ENCODE assay signal across 8 mouse cellular contexts in the genomic region with DNA sequence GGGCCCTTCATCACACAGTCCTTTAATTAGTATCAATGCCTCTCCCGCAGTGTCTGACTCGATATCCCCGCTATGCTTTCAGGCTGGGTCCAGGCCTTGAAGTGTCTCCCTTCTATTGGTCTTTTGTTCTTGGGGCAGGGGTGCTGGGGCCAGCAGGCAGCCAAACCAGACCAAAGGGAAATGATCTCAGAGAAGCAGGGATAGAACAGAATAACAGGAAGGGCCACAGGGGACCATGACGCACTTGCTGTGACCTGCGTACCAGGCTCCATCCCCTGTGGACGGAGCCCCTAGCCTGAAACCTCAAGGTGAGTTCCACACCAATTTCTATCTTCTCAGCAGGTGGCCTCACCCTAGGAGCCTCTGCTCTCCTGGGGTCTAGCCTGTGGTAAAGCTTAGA. TPM values are rescaled to one million over a fixed set of nuclear protein-coding genes. Genes with fewer than 3 reads are reported as not detected.
DNase-seq lines count a peak whose midpoint lies in the region; ATAC-seq lines count a peak whose summit lies in the region.

No protein-coding gene starts in this region.

- no peak for DNase-seq in forebrain, embryonic 11.5 days (ENCODE audit: low spot score)
- DNase-seq in kidney, adult 9 months: no peak
- no peak for DNase-seq in liver, embryonic 13.5 days
- no peak for DNase-seq in testis, postnatal 14 days (ENCODE audit: low spot score)

- H3K4me2 ChIP-seq in forebrain, embryonic 12.5 days: no peak overlapping the region
- no peak overlapping the region for H3K4me2 ChIP-seq in forebrain, embryonic 11.5 days (ENCODE audit: low read depth, low read length, severe bottlenecking)
- no peak overlapping the region for H3K4me2 ChIP-seq in kidney, embryonic 16.5 days (replicated peaks; ENCODE audit: low read depth, low read length)
- H3K4me2 ChIP-seq in liver, embryonic 13.5 days: no peak overlapping the region

- H3K36me3 ChIP-seq in forebrain, embryonic 12.5 days (replicated peaks): peaks cover 80% of the 10 kb centered on the region
- peaks cover 31% of the 10 kb centered on the region for H3K36me3 ChIP-seq in forebrain, embryonic 11.5 days (ENCODE audit: control insufficient read depth, insufficient read depth, low read length)
- peaks cover 66% of the 10 kb centered on the region for H3K36me3 ChIP-seq in kidney, embryonic 16.5 days (ENCODE audit: insufficient read depth, low read length)
- H3K36me3 ChIP-seq in liver, embryonic 13.5 days: peaks cover 82% of the 10 kb centered on the region

- H3K9ac ChIP-seq in forebrain, embryonic 12.5 days: no peak overlapping the region
- H3K9ac ChIP-seq in forebrain, embryonic 11.5 days (ENCODE audit: low read length): no peak overlapping the region
- H3K9ac ChIP-seq in kidney, embryonic 16.5 days (replicated peaks; ENCODE audit: low read length): no peak overlapping the region; the same call in 1 of the 2 replicates
- no peak overlapping the region for H3K9ac ChIP-seq in liver, embryonic 13.5 days

- H3K27me3 ChIP-seq in forebrain, embryonic 12.5 days: no peaks in the 10 kb centered on the region
- H3K27me3 ChIP-seq in forebrain, embryonic 11.5 days (ENCODE audit: control insufficient read depth, insufficient read depth, low read length): no peaks in the 10 kb centered on the region
- no peaks in the 10 kb centered on the region for H3K27me3 ChIP-seq in kidney, embryonic 16.5 days (ENCODE audit: insufficient read depth, low read length)
- H3K27me3 ChIP-seq in liver, embryonic 13.5 days: no peaks in the 10 kb centered on the region

- no peak overlapping the region for H3K4me3 ChIP-seq in forebrain, embryonic 12.5 days (replicated peaks)
- H3K4me3 ChIP-seq in forebrain, embryonic 11.5 days (ENCODE audit: low read depth, low read length): no peak overlapping the region
- H3K4me3 ChIP-seq in kidney, embryonic 16.5 days (ENCODE audit: low read length): no peak overlapping the region
- H3K4me3 ChIP-seq in brown adipose tissue, adult 24 weeks (ENCODE audit: insufficient read depth, low read depth, low read length): no peak overlapping the region
- H3K4me3 ChIP-seq in liver, embryonic 13.5 days (replicated peaks): no peak overlapping the region

- no peak for ATAC-seq in forebrain, embryonic 12.5 days (ENCODE audit: low FRiP score)
- ATAC-seq in forebrain, embryonic 11.5 days (replicated peaks; ENCODE audit: low FRiP score): no peak
- ATAC-seq in kidney, embryonic 16.5 days (ENCODE audit: low FRiP score, low TSS enrichment): no peak
- no peak for ATAC-seq in liver, embryonic 13.5 days (ENCODE audit: low read depth)
- ATAC-seq in cerebellum, adult (ENCODE audit: insufficient number of reproducible peaks, low FRiP score, low TSS enrichment): no peak

- H3K27ac ChIP-seq in forebrain, embryonic 12.5 days: 0 out of 2 replicates have a peak overlapping the region, but pooled peaks have one; percentile 62
- H3K27ac ChIP-seq in forebrain, embryonic 11.5 days (ENCODE audit: low read depth, low read length): no peak overlapping the region
- peak overlapping the region; percentile 71 for H3K27ac ChIP-seq in kidney, embryonic 16.5 days (ENCODE audit: low read length)
- H3K27ac ChIP-seq in brown adipose tissue, adult 24 weeks (replicated peaks; ENCODE audit: low read depth, low read length): peak overlapping the region; percentile 63
- peak overlapping the region; percentile 78 for H3K27ac ChIP-seq in liver, embryonic 13.5 days

- no peaks in the 10 kb centered on the region for H3K9me3 ChIP-seq in forebrain, embryonic 12.5 days
- no peaks in the 10 kb centered on the region for H3K9me3 ChIP-seq in forebrain, embryonic 11.5 days (ENCODE audit: control insufficient read depth, low read length)
- H3K9me3 ChIP-seq in kidney, embryonic 16.5 days (ENCODE audit: low read length): no peaks in the 10 kb centered on the region
- H3K9me3 ChIP-seq in liver, embryonic 13.5 days (replicated peaks): no peaks in the 10 kb centered on the region

- peaks cover 34% of the 10 kb centered on the region for H3K4me1 ChIP-seq in forebrain, embryonic 12.5 days
- H3K4me1 ChIP-seq in forebrain, embryonic 11.5 days (replicated peaks; ENCODE audit: control insufficient read depth, insufficient read depth, low read length): peaks cover 7% of the 10 kb centered on the region; the same call in 1 of the 2 replicates
- peaks cover 25% of the 10 kb centered on the region for H3K4me1 ChIP-seq in kidney, embryonic 16.5 days (ENCODE audit: insufficient read depth, low read length)
- peaks cover 26% of the 10 kb centered on the region for H3K4me1 ChIP-seq in brown adipose tissue, adult 24 weeks (ENCODE audit: control insufficient read depth, insufficient read depth, insufficient read length, low read length)
- H3K4me1 ChIP-seq in liver, embryonic 13.5 days (replicated peaks): peaks cover 37% of the 10 kb centered on the region

- WGBS in forebrain, embryonic 12.5 days: 96% methylated on average over 6 of the region's 6 CpGs
- WGBS in forebrain, embryonic 11.5 days: 91% methylated on average over 6 of the region's 6 CpGs
- 86% methylated on average over 6 of the region's 6 CpGs for WGBS in kidney, embryonic 16.5 days
- WGBS in liver, embryonic 13.5 days (ENCODE audit: insufficient replicate concordance): 87% methylated on average over 6 of the region's 6 CpGs

RNA-seq across cellular contexts. Expression of gene Sema3b, which starts 9.1 kb away (rescaled TPM):
- polyA plus RNA-seq in forebrain, embryonic 12.5 days (2016; fragmentation: Nextera tagmentation; extraction: Ambion mirVana): 1.7 and 2.6 TPM in 2 replicates
- polyA plus RNA-seq in forebrain, embryonic 11.5 days (2014; fragmentation: Nextera tagmentation; extraction: Ambion mirVana): 1.7 TPM in 2 replicates
- polyA plus RNA-seq in kidney, embryonic 16.5 days (2015; fragmentation: Nextera tagmentation; extraction: Ambion mirVana): 31.3 TPM in 2 replicates
- polyA plus RNA-seq in brown adipose tissue, adult 24 weeks (2012; ENCODE audit: insufficient read depth, insufficient read length, missing spikeins): 3.3 and 3.8 TPM in 2 replicates
- 0.22 and 0.34 TPM in 2 replicates for polyA plus RNA-seq in liver, embryonic 13.5 days (2015; fragmentation: Nextera tagmentation; extraction: Ambion mirVana)

RNA-seq across cellular contexts. Expression of gene Gnai2, which starts 17.1 kb away (rescaled TPM):
- polyA plus RNA-seq in forebrain, embryonic 12.5 days (2016; fragmentation: Nextera tagmentation; extraction: Ambion mirVana): 570 and 587 TPM in 2 replicates
- 527 and 580 TPM in 2 replicates for polyA plus RNA-seq in forebrain, embryonic 11.5 days (2014; fragmentation: Nextera tagmentation; extraction: Ambion mirVana)
- 447 and 455 TPM in 2 replicates for polyA plus RNA-seq in kidney, embryonic 16.5 days (2015; fragmentation: Nextera tagmentation; extraction: Ambion mirVana)
- 87.2 and 112 TPM in 2 replicates for polyA plus RNA-seq in brown adipose tissue, adult 24 weeks (2012; ENCODE audit: insufficient read depth, insufficient read length, missing spikeins)
- 144 and 163 TPM in 2 replicates for polyA plus RNA-seq in liver, embryonic 13.5 days (2015; fragmentation: Nextera tagmentation; extraction: Ambion mirVana)

RNA-seq across cellular contexts. Expression of gene Ifrd2, which starts 30.7 kb away (rescaled TPM):
- 22.1 and 26.3 TPM in 2 replicates for polyA plus RNA-seq in forebrain, embryonic 12.5 days (2016; fragmentation: Nextera tagmentation; extraction: Ambion mirVana)
- polyA plus RNA-seq in forebrain, embryonic 11.5 days (2014; fragmentation: Nextera tagmentation; extraction: Ambion mirVana): 35.0 and 37.2 TPM in 2 replicates
- 60.7 and 64.3 TPM in 2 replicates for polyA plus RNA-seq in kidney, embryonic 16.5 days (2015; fragmentation: Nextera tagmentation; extraction: Ambion mirVana)
- 21.6 and 23.7 TPM in 2 replicates for polyA plus RNA-seq in brown adipose tissue, adult 24 weeks (2012; ENCODE audit: insufficient read depth, insufficient read length, missing spikeins)
- polyA plus RNA-seq in liver, embryonic 13.5 days (2015; fragmentation: Nextera tagmentation; extraction: Ambion mirVana): 167 and 175 TPM in 2 replicates

RNA-seq across cellular contexts. Expression of gene Hyal3, which starts 37.5 kb away (rescaled TPM):
- 0.80 and 1.2 TPM in 2 replicates for polyA plus RNA-seq in forebrain, embryonic 12.5 days (2016; fragmentation: Nextera tagmentation; extraction: Ambion mirVana)
- polyA plus RNA-seq in forebrain, embryonic 11.5 days (2014; fragmentation: Nextera tagmentation; extraction: Ambion mirVana): 0.39 TPM in 1 of 2 replicates, not detected in the other
- 1.3 and 1.6 TPM in 2 replicates for polyA plus RNA-seq in kidney, embryonic 16.5 days (2015; fragmentation: Nextera tagmentation; extraction: Ambion mirVana)
- 0.63 TPM in 1 of 2 replicates, not detected in the other for polyA plus RNA-seq in brown adipose tissue, adult 24 weeks (2012; ENCODE audit: insufficient read depth, insufficient read length, missing spikeins)
- 0.82 and 1.2 TPM in 2 replicates for polyA plus RNA-seq in liver, embryonic 13.5 days (2015; fragmentation: Nextera tagmentation; extraction: Ambion mirVana)

RNA-seq across cellular contexts. Expression of gene Naa80, which starts 39.4 kb away (rescaled TPM):
- polyA plus RNA-seq in forebrain, embryonic 12.5 days (2016; fragmentation: Nextera tagmentation; extraction: Ambion mirVana): 13.7 and 14.2 TPM in 2 replicates
- polyA plus RNA-seq in forebrain, embryonic 11.5 days (2014; fragmentation: Nextera tagmentation; extraction: Ambion mirVana): 11.3 and 15.2 TPM in 2 replicates
- 21.8 and 24.1 TPM in 2 replicates for polyA plus RNA-seq in kidney, embryonic 16.5 days (2015; fragmentation: Nextera tagmentation; extraction: Ambion mirVana)
- 25.9 and 31.3 TPM in 2 replicates for polyA plus RNA-seq in brown adipose tissue, adult 24 weeks (2012; ENCODE audit: insufficient read depth, insufficient read length, missing spikeins)
- 10.5 and 12.2 TPM in 2 replicates for polyA plus RNA-seq in liver, embryonic 13.5 days (2015; fragmentation: Nextera tagmentation; extraction: Ambion mirVana)
